Mouse (Mus musculus) embryonic fibroblast, embryonic 13.5 days (primary cell): ENCODE measurements around the gene Rprm. TPM values are rescaled to one million over a fixed set of nuclear protein-coding genes. Genes with fewer than 3 reads are reported as not detected.

Experiments
- H3K27ac ChIP-seq: 2 replicates; pipeline ENCODE4 v1.5.1; 2012; ENCODE audit warnings: low read length, control low read depth, inconsistent platforms; ENCODE audit not compliant: insufficient read depth
- H3K4me1 ChIP-seq: 2 replicates; pipeline ENCODE4 v1.6.1; 2011; ENCODE audit warnings: low read length; ENCODE audit not compliant: control insufficient read depth, insufficient read depth
- H3K4me3 ChIP-seq: 2 replicates; pipeline ENCODE4 v1.5.1; 2011; ENCODE audit warnings: mild to moderate bottlenecking, control low read depth, low read length; ENCODE audit not compliant: insufficient read depth
- CTCF ChIP-seq: IDR thresholded peaks from 2 replicates; pipeline ENCODE4 v1.5.1; 2011; ENCODE audit warnings: mild to moderate bottlenecking, control low read depth, low read length, moderate library complexity, borderline replicate concordance; ENCODE audit not compliant: insufficient read depth
- POLR2A ChIP-seq: IDR thresholded peaks from 2 replicates; pipeline ENCODE4 v1.6.1; 2011; ENCODE audit warnings: low read depth, mild to moderate bottlenecking, control low read depth, low read length, moderate library complexity
- polyA plus RNA-seq: library from polyadenylated mRNA; stranded (reverse); fragments of >200 nt; gene quantifications from 2 replicates; pipeline ENCODE4 v1.2.4, GENCODE M21; 2011; ENCODE audit warnings: low read depth; ENCODE audit not compliant: missing spikeins, insufficient read length

Gene Rprm
- 6.3 TPM in 2 replicates for polyA plus RNA-seq

DNA sequence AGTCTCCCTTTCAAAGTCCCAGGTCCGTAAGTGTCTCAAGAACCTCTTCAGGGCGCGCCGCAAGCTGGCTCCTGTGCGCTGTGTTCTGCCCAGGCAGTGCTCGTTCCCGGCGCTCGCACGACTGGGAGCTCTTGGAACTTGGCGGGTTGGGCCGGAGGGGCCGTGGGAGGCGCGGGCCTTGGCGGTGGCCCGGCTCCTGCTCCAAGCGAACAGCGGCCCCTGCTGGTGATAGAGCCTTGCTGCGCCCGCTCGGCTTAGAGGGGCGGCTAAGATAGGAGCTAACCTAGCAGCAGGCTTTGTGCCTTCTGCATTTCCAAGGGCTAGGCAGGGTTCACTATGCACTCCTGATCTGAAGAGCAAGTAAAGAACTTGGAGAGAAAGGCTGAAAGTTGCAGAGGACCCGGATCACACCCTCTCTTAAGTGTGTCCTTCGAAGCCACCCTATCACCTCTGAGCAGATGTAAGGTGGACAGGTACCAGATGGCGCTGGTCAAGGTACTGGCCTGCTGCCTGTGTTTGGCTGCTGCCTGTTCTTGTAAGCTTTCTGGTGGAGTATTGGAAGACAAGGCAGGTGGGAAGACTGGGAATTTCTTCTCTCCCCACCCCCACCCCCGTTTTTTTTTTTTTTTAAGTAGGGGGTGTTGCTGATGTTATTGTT, at the start of gene Rprm:
Gene Rprm (minus strand): TSS at position 123 of the 658 bp plus-strand sequence.
- Histone ChIP-seq H3K27ac (peak within 1 kb of the TSS; percentile 21; the same call in 1 of the 2 replicates), H3K4me3 (peak within 1 kb of the TSS; percentile 46)

DNA sequence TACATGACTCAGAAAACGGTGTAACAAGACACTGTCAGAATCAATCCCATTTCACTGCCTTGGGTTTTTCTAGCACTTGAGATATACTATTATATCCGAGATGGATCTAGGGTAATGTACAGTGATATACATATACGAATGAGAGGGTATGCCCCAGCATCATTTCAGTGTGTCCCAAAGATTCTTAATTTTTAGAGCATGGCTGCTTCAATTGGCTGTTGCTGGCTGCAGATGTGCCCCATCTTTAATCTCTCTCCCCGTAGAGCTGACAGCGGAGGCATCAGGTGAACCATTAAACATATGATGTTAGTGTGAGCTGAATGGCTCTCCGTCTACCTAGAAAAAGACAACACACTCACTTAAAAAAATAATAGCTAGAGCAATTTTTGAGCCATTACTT, 34.0 kb upstream of the Rprm start:
- no peak for TF ChIP-seq CTCF
- no peak for TF ChIP-seq POLR2A
- Histone ChIP-seq H3K27ac (no peak overlapping the region), H3K4me3 (no peak overlapping the region), H3K4me1 (no peaks in the 10 kb centered on the region)

More for the DNA sequence above, at the start of gene Rprm:
- peaks cover 2% of the 10 kb centered on the region; the same call in 1 of the 2 replicates for H3K4me1 ChIP-seq
- TF ChIP-seq POLR2A (peak; percentile 51), CTCF (peak; percentile 65)

DNA sequence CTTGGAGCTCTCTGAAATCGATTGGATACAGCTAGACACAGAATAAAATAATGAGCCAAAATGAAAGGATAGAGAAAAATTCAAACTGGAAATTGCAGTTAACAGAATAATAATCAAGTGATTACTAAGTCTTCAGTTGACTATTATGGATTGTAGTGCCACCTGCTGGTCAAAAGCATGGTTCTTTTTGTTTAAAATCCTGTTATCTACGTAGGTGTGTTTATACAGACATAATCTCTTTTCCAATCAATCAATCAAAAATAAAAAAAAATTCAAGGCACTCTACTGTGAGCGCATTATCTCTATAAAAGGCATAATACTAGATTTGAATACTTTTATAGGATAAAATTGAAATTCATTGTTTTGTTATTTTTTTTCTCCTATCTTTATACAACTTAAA, 33.5 kb upstream of the Rprm start:
- Histone ChIP-seq H3K4me1 (no peaks in the 10 kb centered on the region), H3K27ac (no peak overlapping the region)
- no peak for TF ChIP-seq POLR2A
- TF ChIP-seq CTCF, result no peak

DNA sequence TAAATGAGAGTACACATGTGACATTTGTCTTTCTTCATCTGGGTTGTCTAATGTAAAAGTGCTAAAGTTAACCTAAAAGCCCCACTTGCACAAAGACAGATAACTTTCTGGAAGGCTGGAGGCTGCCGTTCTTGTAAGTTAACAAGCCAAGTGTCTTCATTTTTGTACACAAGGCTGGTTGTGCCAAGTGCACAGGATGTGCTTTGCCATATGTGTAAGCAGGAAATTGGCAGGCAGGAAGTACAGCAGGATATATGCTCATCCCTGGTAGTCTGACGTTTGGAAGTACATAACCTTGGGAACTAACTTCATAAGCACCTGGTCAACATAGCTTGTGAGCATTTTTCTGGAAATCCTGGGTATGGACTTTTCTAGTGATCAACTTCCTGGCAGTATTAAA, 25.9 kb upstream of the Rprm start:
- H3K4me3 ChIP-seq, result no peak overlapping the region
- no peak for TF ChIP-seq CTCF
- no peak for TF ChIP-seq POLR2A

More for the DNA sequence above, 33.5 kb upstream of the Rprm start:
- no peak overlapping the region for H3K4me3 ChIP-seq

DNA sequence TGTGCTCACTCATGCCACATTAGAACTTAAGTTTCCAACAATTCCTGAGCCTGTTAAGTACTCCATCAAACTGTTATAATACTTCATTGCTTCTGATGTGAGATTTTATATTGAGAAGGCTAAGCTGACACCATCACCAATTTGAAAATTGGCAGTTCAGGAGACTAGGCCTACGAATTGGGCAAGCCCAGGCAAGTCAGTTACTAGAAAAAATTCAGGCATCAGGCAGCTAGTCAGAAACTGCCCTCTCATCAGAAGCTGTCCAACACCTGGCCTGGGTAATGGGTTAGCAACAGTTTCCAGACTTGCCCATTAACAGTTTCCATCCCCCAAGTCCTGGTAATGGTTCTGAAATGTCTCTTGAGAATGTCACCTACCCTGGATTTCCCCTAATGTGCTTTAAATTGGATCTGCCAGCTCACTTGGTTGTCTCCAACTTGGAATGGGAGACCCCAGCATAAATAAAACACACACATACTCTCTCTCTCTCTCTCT, 20.9 kb upstream of the Rprm start:
- TF ChIP-seq CTCF (no peak), POLR2A (no peak)
- Histone ChIP-seq H3K4me1 (no peaks in the 10 kb centered on the region), H3K27ac (no peak overlapping the region), H3K4me3 (no peak overlapping the region)

More for the DNA sequence above, 25.9 kb upstream of the Rprm start:
- H3K4me1 ChIP-seq, result no peaks in the 10 kb centered on the region
- no peak overlapping the region for H3K27ac ChIP-seq

DNA sequence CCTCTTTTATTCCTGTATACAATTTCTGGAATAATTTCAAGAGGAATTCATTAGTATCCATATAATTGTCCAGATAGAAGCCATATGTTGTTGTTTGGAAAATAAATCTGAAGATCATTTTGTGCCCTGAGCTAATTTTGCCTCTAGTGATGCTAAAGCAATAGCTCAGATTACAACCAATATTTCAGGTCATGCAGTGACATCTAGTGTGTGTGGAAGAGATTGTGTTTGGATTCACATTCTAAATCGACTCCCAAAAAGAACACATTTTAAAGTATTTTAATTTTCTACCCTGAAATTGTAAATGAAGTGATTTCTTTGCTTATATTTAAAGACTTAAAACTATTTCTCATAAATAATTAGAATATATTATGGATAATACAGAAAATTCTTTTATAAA, 14.6 kb upstream of the Rprm start:
- H3K4me3 ChIP-seq, result no peak overlapping the region
- no peak for TF ChIP-seq CTCF
- no peak for TF ChIP-seq POLR2A
- H3K27ac ChIP-seq, result no peak overlapping the region
- no peaks in the 10 kb centered on the region for H3K4me1 ChIP-seq

DNA sequence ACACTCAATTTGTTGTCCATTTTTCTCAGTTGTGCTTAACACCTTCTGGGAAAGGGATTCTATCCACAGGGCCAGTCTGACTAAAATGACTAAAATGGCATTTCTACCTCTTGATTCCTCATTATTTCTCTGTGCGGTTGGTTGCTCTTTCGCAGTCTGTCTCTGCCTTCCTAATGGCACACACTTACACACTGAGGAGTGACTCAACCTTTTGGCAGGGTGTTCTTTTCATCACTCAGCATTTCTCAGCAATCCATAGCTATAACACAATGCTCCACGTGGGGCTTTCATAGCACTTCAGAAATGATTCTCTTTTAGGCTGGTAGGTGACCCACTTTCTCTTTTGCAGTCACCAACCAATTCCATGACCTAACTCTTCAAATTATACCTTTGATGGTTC, 7.3 kb upstream of the Rprm start:
- TF ChIP-seq CTCF, result no peak
- no peak for TF ChIP-seq POLR2A
- H3K4me3 ChIP-seq, result no peak overlapping the region
- no peak overlapping the region for H3K27ac ChIP-seq
- H3K4me1 ChIP-seq, result no peaks in the 10 kb centered on the region; the same call in 1 of the 2 replicates

DNA sequence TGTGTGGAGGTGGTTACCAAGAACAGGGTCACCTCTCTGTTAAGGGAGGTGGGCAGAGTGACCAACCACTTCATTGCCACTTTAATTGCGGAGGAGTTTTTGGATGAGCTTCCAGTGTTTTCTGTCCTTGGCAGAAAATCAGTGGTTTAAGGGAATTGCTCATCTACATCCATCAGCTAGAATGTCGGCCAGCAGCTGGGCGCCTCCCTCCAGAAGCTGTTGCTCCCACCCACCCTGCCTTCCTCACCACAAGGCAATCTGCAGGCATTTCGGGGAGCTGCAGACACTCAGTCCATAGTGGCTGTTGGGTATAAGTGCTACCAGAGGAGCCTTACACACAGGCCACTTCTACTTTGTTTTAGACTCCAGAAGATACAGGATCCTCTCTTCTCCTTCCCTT, 902 bp upstream of the Rprm start:
- Histone ChIP-seq H3K27ac (no peak overlapping the region), H3K4me1 (peaks cover 2% of the 10 kb centered on the region; the same call in 1 of the 2 replicates)
- TF ChIP-seq POLR2A (no peak), CTCF (no peak)

DNA sequence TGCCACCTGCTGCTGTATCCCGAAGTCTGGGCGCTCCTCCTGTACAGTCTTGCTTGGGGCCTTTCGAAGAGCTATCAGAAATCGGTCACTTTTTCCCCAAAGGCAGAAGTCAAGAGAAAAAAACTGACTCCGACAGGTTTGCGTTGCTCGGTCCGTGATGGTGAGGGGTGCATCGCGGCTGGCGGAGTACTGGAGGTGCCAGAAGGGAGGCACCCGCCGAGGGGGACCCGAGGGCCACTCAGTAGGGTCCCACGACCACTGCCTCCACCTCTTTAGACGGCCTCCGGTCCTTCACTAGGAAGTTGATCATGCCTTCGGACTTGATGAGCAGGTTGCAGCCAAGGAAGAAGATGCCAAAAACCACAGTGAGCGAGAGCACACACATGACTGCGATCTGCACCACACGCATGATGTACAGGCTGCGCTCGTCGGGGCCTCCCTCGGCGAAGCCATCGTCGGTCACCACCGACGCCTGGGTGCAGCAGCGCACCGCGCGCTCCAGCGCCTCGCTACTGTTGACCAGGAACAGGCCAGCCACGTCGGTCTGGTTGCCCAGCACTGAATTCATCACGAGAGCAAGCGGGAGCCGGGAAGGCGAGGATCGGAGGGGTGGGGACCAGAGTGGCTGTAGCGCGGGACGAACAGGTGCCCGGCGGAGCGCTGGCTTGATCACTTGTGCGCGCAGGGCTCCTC, 469 bp downstream of the Rprm start:
- Histone ChIP-seq H3K27ac (peak overlapping the region; percentile 21; the same call in 1 of the 2 replicates), H3K4me3 (peak overlapping the region; percentile 46), H3K4me1 (peaks cover 2% of the 10 kb centered on the region; the same call in 1 of the 2 replicates)
- TF ChIP-seq CTCF, result no peak
- no peak for TF ChIP-seq POLR2A

More for the DNA sequence above, 902 bp upstream of the Rprm start:
- no peak overlapping the region for H3K4me3 ChIP-seq
